Mouse (Mus musculus): ENCODE results near the gene Cldn1.

DNA sequence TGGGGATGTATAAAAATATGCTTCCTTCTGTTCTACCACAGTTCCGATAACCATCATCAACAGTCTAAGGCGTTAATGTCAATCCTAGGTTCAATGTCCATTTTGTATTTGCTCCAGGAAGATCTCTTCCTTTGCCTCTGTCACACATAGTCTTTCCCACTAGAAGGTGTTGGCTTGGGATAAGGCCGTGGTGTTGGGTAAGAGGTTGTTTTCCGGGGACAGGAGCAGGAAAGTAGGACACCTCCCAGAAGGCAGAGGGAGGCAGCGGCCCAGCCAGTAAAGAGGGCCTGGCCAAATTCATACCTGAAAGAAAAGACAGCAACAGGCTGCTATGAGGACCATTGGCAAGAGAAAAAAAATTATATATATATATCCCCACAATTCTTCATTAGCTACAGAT, 12.7 kb downstream of the Cldn1 start:
- TF ChIP-seq CTCF (conservative IDR thresholded peaks at IDR 0.05; ENCODE audit: insufficient read depth, insufficient read length, low read depth, low read length) = no peak
- TF ChIP-seq POLR2A (IDR thresholded peaks at IDR 0.05; ENCODE audit: low read depth, low read length) = no peak

Data from kidney, adult 2 months (tissue).